Mouse (Mus musculus): Measurements from ENCODE around the gene Eef2k. TPM values are rescaled to one million over a fixed set of nuclear protein-coding genes. Genes with fewer than 3 reads are reported as not detected.

Gene Eef2k
- 32.5 and 34.3 TPM in 2 replicates for polyA plus RNA-seq (2015; fragmentation: Nextera tagmentation; extraction: Ambion mirVana)

DNA sequence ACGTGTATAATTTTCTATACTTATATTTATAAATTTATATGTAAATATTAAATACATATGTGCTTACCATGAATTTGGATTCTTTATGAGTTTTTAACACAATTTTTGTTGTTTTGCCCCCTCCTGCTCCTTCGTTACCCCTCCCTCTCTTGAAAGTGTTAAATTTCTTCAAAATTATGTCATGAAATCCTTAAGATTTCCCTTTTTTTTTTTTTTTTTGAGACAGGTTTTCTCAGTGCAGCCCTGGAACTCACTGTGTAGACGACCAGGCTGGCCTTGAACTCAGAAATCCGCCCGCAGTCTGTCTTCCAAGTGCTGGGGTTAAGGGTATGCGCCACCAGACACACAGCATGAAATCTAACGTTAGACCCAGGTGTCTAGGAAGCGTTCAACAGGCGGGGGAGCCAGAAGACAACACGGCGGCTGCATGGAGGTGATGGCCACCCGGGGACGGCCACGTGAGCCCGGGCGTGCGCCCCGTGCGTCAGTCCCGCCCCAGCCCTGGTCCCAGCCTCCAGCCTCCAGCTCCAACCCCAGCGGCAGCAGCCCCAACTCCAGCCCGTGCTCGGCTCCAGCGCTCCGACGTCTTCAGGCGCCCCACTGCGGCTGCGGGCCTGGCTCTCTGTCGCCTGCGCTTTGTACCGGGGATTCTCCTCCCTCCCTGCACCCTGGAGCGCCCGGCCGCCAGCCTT, at the start of gene Eef2k:
Gene Eef2k, plus strand, starts transcription at position 487 of the 692 bp plus-strand sequence.
- no peaks in the 10 kb centered on the region for H3K9me3 ChIP-seq
- WGBS, result 4% methylated on average over 35 of the region's 35 CpGs
- ATAC-seq (ENCODE audit: low FRiP score, low read depth), result peak; percentile 94
- peak within 1 kb of the TSS; percentile 76 for H3K4me3 ChIP-seq
- peak within 1 kb of the TSS; percentile 96 for H3K27ac ChIP-seq (replicated peaks)
- peaks cover 23% of the 10 kb centered on the region for H3K4me1 ChIP-seq (replicated peaks)
- no peaks in the 10 kb centered on the region for H3K27me3 ChIP-seq
- peak within 1 kb of the TSS; percentile 68 for H3K9ac ChIP-seq
- H3K4me2 ChIP-seq, result peak within 1 kb of the TSS; percentile 81
- no peaks in the 10 kb centered on the region for H3K36me3 ChIP-seq

DNA sequence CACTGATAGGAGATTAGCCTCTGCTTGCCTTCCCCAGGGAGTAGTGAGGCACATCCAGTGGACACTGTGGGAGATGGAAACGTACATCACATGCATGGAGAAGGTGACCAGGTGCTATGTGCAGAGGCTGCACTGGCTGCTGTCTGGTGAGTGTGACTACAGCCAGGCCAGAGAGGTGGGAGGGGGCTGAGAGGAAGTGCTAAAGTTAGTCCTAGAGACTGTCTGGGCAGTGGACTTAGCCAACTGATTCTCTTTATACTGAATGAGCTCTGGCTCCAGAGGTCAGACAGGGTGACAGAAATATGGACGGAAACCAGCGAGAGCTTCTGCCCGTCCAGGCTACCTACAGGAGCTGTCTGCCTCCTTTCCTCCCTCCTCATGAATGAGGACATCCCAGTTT, 47.1 kb upstream of the Eef2k start:
- no peaks in the 10 kb centered on the region for H3K9me3 ChIP-seq
- H3K27me3 ChIP-seq, result no peaks in the 10 kb centered on the region
- H3K36me3 ChIP-seq, result no peaks in the 10 kb centered on the region
- H3K4me3 ChIP-seq, result no peak overlapping the region
- no peak overlapping the region for H3K4me2 ChIP-seq
- no peak overlapping the region for H3K27ac ChIP-seq (replicated peaks)
- no peak for ATAC-seq (ENCODE audit: low FRiP score, low read depth)
- 82% methylated on average over 4 of the region's 4 CpGs for WGBS
- H3K9ac ChIP-seq, result no peak overlapping the region
- H3K4me1 ChIP-seq (replicated peaks), result no peaks in the 10 kb centered on the region

DNA sequence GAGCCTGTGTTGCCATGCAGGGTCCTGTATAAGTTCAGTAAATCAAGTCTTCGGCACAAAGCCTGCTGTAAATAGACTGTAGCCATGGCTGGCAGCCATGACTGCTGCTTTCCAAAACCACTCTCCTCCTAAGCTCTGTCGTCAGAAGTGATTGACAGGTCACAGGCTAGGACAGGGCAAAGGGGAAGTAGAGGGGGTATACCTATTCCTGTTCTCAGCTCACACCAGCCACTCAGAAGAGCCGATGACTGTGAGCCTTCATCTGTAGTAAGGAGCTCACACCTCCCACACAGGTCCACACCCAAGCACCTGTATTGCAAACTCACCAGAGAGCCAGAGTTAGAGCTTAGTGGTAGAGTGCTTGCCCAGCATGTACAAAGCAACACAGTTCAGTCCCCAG, 46.3 kb upstream of the Eef2k start:
- Histone ChIP-seq H3K27ac (replicated peaks) (no peak overlapping the region), H3K4me3 (no peak overlapping the region), H3K4me2 (no peak overlapping the region), H3K36me3 (no peaks in the 10 kb centered on the region), H3K27me3 (no peaks in the 10 kb centered on the region), H3K9ac (no peak overlapping the region), H3K9me3 (no peaks in the 10 kb centered on the region), H3K4me1 (replicated peaks) (no peaks in the 10 kb centered on the region)
- 80% methylated on average over 3 of the region's 3 CpGs for WGBS
- ATAC-seq (ENCODE audit: low FRiP score, low read depth), result no peak

DNA sequence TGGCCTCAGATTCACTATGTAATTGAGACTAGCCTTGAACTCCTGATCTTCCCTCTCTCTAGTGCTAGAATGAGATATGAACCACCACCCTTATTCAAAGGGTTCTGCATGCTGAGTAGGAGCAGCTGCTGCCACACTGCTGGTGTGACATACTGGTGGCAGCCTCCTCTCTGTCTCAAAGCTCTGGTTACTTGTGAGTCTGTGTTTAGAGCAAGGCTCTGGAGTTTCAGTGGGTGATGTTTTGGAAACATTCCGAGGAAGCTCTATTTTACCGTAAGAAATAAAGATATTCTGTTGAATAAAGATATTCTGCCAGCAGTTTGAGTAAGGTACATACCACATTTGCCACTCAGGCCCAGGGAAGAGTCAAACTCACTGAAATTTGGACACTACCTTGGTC, 39.4 kb upstream of the Eef2k start:
- H3K9me3 ChIP-seq, result no peaks in the 10 kb centered on the region
- no peak overlapping the region for H3K4me2 ChIP-seq
- H3K9ac ChIP-seq, result no peak overlapping the region
- 91% methylated on average over 2 of the region's 2 CpGs for WGBS
- no peak for ATAC-seq (ENCODE audit: low FRiP score, low read depth)
- H3K27me3 ChIP-seq, result no peaks in the 10 kb centered on the region
- H3K36me3 ChIP-seq, result no peaks in the 10 kb centered on the region
- no peaks in the 10 kb centered on the region for H3K4me1 ChIP-seq (replicated peaks)
- no peak overlapping the region for H3K4me3 ChIP-seq
- no peak overlapping the region for H3K27ac ChIP-seq (replicated peaks)

DNA sequence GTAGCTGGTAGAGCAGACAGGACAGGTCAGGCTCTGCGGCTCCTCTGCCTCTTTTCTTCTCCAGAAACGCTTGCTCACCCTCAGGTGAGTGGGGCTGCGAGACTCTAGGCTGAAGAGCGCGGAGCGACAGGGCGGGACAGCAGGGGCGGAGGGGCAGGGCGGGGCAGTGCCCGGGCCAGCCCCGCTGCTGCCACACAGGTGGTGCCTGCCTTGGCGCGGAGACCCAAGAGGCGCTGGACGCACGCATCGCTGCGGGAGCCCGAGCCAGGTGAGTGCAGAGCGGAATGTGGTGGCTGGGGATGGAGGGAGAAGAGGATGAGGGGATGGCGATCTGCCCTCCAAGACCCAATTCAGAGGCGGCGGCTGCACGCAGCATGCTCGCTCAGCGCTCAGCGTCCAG, 32.9 kb upstream of the Eef2k start:
- no peaks in the 10 kb centered on the region for H3K9me3 ChIP-seq
- peaks cover 4% of the 10 kb centered on the region for H3K4me1 ChIP-seq (replicated peaks)
- WGBS, result 4% methylated on average over 27 of the region's 27 CpGs
- ATAC-seq (ENCODE audit: low FRiP score, low read depth), result peak; percentile 42; the same call in 1 of the 2 replicates
- H3K9ac ChIP-seq, result peak overlapping the region; percentile 33
- H3K4me2 ChIP-seq, result peak overlapping the region; percentile 81
- peak overlapping the region; percentile 37 for H3K4me3 ChIP-seq
- no peaks in the 10 kb centered on the region for H3K36me3 ChIP-seq
- no peak overlapping the region for H3K27ac ChIP-seq (replicated peaks)
- H3K27me3 ChIP-seq, result no peaks in the 10 kb centered on the region

DNA sequence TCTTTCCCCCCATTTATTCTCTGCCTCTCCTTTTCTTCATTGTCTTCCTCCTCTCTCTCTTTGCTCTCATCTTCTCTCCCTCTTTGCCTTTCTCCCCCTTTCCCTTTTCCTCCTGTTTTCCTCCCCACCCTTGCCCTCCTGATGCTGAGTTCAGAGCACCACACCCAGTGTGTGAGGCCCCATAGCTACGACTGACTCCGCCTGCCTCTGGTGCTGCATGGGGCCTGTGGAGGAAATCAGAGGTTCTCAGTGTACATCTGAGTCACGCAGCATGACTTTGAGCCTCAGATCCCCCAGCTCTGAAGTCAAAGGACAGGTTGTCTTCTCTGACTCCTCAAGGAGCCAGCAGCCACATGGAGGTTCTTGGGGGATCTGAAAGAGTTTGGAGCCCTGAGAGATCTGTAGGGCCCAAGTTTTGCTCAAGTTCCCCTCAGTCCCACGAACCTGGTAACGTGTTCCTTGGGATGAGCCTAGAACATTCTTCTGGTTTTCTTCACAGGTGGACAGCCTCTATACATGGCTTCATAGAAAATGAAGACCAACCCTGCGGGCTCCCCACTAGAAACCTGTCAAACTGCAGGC, 30.7 kb upstream of the Eef2k start, which contains the start of gene Gm5737:
Gene Gm5737, plus strand, starts transcription at position 532 of the 582 bp plus-strand sequence.
- Histone ChIP-seq H3K4me1 (replicated peaks) (peaks cover 4% of the 10 kb centered on the region), H3K9ac (no peak within 1 kb of the TSS), H3K4me3 (no peak within 1 kb of the TSS), H3K27ac (replicated peaks) (no peak within 1 kb of the TSS), H3K4me2 (no peak within 1 kb of the TSS), H3K9me3 (no peaks in the 10 kb centered on the region), H3K27me3 (no peaks in the 10 kb centered on the region), H3K36me3 (no peaks in the 10 kb centered on the region)
- no peak for ATAC-seq (ENCODE audit: low FRiP score, low read depth)
- WGBS, result 81% methylated on average over 6 of the region's 6 CpGs

DNA sequence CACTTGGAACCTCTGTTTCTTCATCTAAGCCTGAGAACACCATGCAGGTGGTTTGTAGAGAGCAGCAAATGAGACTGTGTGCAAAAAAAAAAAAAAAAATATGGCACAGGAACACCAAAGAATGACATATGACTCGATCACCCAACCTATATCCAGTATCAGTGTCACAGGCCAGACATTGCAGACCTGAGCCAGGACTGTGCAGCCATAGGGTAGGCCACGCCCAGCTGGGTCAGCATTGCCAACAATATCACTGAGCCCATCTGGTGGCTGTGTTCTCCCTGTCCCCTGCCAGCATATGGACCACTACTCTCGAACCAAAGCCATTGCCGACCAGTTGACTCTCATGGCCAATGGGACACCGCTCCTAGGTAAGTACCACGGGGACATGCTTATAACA, 25.1 kb upstream of the Eef2k start:
- Histone ChIP-seq H3K4me3 (no peak overlapping the region), H3K27ac (replicated peaks) (no peak overlapping the region), H3K36me3 (no peaks in the 10 kb centered on the region), H3K9ac (no peak overlapping the region), H3K4me1 (replicated peaks) (0 out of 2 replicates have a peak, but pooled peaks cover 4% of the 10 kb centered on the region), H3K9me3 (no peaks in the 10 kb centered on the region), H3K27me3 (0 out of 2 replicates have a peak, but pooled peaks cover under 1% of the 10 kb centered on the region), H3K4me2 (no peak overlapping the region)
- WGBS, result 88% methylated on average over 6 of the region's 6 CpGs
- ATAC-seq (ENCODE audit: low FRiP score, low read depth), result no peak

DNA sequence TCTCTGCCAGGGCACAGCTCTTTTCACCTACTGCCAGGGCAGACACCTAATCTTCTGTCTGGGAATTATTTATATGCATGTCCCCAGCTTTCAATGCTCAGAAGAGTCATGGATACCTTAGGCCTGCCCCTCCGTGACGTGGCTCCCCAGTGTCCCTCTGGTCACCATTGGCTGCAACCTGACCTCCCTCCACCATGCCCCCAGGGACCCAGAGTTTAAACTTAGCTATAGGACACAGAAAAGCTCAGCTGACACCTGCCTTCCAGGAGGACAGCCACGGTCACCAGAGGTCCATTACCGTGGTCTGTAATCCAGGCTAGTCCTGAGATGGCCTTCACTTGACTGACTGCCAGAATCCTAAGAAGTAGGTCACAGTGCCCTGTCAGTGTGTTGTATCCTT, 23.2 kb upstream of the Eef2k start:
- H3K9ac ChIP-seq, result no peak overlapping the region
- no peak overlapping the region for H3K4me2 ChIP-seq
- H3K27ac ChIP-seq (replicated peaks), result no peak overlapping the region
- H3K9me3 ChIP-seq, result no peaks in the 10 kb centered on the region
- WGBS, result 91% methylated on average over 4 of the region's 4 CpGs
- no peak for ATAC-seq (ENCODE audit: low FRiP score, low read depth)
- H3K27me3 ChIP-seq, result 0 out of 2 replicates have a peak, but pooled peaks cover 2% of the 10 kb centered on the region
- no peak overlapping the region for H3K4me3 ChIP-seq
- 0 out of 2 replicates have a peak, but pooled peaks cover 4% of the 10 kb centered on the region for H3K4me1 ChIP-seq (replicated peaks)
- H3K36me3 ChIP-seq, result no peaks in the 10 kb centered on the region

DNA sequence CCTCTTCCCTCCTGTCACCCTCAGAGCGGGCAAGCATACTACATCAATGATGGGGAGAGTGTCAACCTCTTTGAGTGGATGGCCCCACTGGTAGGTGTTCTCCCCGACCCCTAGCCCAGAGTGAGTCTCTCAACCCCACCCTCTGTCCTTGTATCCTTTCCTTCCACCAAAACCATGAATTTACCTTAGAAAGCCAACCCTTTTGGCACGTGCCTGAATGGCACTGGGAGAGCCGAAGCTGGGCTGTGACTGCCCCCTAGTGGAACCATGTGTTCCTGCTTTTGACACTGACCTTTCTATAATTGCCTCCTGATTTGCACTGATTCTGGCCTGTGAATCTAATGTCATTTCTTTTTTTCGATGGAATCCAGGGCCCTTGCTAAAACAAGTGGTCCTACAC, 19.4 kb upstream of the Eef2k start:
- peak; percentile 61 for ATAC-seq (ENCODE audit: low FRiP score, low read depth)
- peaks cover 2% of the 10 kb centered on the region; the same call in 1 of the 2 replicates for H3K27me3 ChIP-seq
- WGBS, result 22% methylated on average over 5 of the region's 5 CpGs
- H3K36me3 ChIP-seq, result no peaks in the 10 kb centered on the region
- no peak overlapping the region for H3K4me2 ChIP-seq
- no peak overlapping the region for H3K4me3 ChIP-seq
- no peaks in the 10 kb centered on the region for H3K4me1 ChIP-seq (replicated peaks)
- no peak overlapping the region for H3K27ac ChIP-seq (replicated peaks)
- no peak overlapping the region for H3K9ac ChIP-seq
- no peaks in the 10 kb centered on the region for H3K9me3 ChIP-seq

DNA sequence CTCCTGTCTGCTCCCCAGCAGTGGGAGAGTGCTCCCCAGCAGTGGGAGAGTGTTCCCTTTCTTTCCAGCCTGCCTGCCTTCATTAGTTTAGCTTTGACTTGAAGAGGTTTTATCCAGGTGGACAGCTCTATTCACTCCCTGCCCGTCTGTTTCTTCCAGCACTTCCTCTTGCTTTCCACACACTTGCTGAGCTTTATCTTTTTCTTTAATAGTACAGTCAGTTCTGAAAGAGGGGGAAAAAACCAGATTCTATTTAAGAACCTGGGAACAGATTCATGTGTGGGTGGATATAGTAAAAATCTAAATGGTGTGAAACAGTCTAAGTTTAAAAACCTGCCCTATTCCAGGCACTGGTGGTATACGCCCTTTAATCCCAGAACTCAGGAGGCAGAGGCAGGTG, 17.5 kb upstream of the Eef2k start:
- ATAC-seq (ENCODE audit: low FRiP score, low read depth), result no peak
- no peak overlapping the region for H3K4me2 ChIP-seq
- no peaks in the 10 kb centered on the region for H3K36me3 ChIP-seq
- H3K9me3 ChIP-seq, result no peaks in the 10 kb centered on the region
- WGBS, result 78% methylated on average over 2 of the region's 2 CpGs
- H3K27ac ChIP-seq (replicated peaks), result no peak overlapping the region
- 0 out of 2 replicates have a peak, but pooled peaks cover 2% of the 10 kb centered on the region for H3K4me1 ChIP-seq (replicated peaks)
- H3K4me3 ChIP-seq, result no peak overlapping the region
- H3K27me3 ChIP-seq, result peaks cover 11% of the 10 kb centered on the region
- H3K9ac ChIP-seq, result no peak overlapping the region

DNA sequence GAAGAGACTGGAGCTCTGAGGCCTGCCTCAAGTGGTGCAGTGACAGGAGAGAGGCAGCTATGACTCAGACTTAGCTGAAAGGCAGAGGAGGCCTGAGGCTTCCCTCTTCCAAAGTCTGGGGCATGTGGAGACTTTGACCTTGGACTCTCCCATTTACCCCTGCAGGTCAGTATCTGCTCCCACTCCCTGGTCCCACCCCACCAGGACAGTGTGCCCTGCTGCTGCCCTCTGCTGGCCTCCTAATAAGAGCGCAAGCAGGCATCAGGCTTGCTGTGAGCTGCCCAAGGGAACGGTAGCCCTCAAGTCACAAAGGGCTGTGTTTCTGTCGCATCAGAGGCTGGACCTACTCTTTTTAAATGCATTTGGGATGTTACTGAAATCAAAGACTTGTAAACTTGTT, 16.2 kb upstream of the Eef2k start:
- Histone ChIP-seq H3K4me3 (no peak overlapping the region), H3K4me1 (replicated peaks) (0 out of 2 replicates have a peak, but pooled peaks cover 8% of the 10 kb centered on the region), H3K27ac (replicated peaks) (no peak overlapping the region), H3K36me3 (no peaks in the 10 kb centered on the region), H3K9ac (no peak overlapping the region), H3K9me3 (no peaks in the 10 kb centered on the region), H3K27me3 (peaks cover 11% of the 10 kb centered on the region), H3K4me2 (no peak overlapping the region)
- no peak for ATAC-seq (ENCODE audit: low FRiP score, low read depth)
- WGBS, result 16% methylated on average over 3 of the region's 3 CpGs
